Mouse (Mus musculus) ES-Bruce4 (cell line): Measurements from ENCODE around the gene Cd48. TPM values are rescaled to one million over a fixed set of nuclear protein-coding genes. Genes with fewer than 3 reads are reported as not detected.
"Not testable (repeated sequence)": the region's sequence is repeated elsewhere in the genome, so short reads cannot be mapped to it uniquely, and the experiment has no call there.

Experiments
- H3K27ac ChIP-seq: 2 replicates; pipeline ENCODE4 v1.5.1; 2012; ENCODE audit warnings: low read length, inconsistent platforms; ENCODE audit not compliant: insufficient read depth
- H3K27me3 ChIP-seq: 2 replicates; pipeline ENCODE4 v1.6.1; 2012; ENCODE audit warnings: mild to moderate bottlenecking, low read length, inconsistent platforms; ENCODE audit not compliant: control insufficient read depth, poor library complexity, insufficient read depth, severe bottlenecking
- H3K36me3 ChIP-seq: 2 replicates; pipeline ENCODE4 v1.6.1; 2012; ENCODE audit warnings: inconsistent platforms, mild to moderate bottlenecking, low read length, moderate library complexity; ENCODE audit not compliant: control insufficient read depth, poor library complexity, insufficient read depth, severe bottlenecking
- H3K4me1 ChIP-seq: one replicate; pipeline ENCODE4 v1.8.1; 2011; ENCODE audit warnings: low read length; ENCODE audit not compliant: control insufficient read depth, insufficient read depth
- H3K4me3 ChIP-seq: 2 replicates; pipeline ENCODE4 v1.5.1; 2011; ENCODE audit warnings: low read depth, mild to moderate bottlenecking, low read length
- H3K9ac ChIP-seq: 2 replicates; pipeline ENCODE4 v1.6.1; 2012; ENCODE audit warnings: low read depth, mild to moderate bottlenecking, inconsistent platforms; ENCODE audit not compliant: poor library complexity, severe bottlenecking
- H3K9me3 ChIP-seq: replicated peaks from 2 replicates; pipeline ENCODE4 v1.6.1; 2012; ENCODE audit warnings: mild to moderate bottlenecking, low read length, inconsistent platforms; ENCODE audit not compliant: control insufficient read depth, poor library complexity, insufficient read depth, severe bottlenecking
- CTCF ChIP-seq: IDR thresholded peaks from one replicate; pipeline ENCODE4 v1.8.1; 2011; ENCODE audit warnings: low read depth, low read length
- EP300 ChIP-seq: IDR thresholded peaks from 2 replicates; pipeline ENCODE4 v1.6.1; 2011; ENCODE audit warnings: low read depth, low read length; ENCODE audit not compliant: insufficient read depth
- POLR2A ChIP-seq: IDR thresholded peaks from one replicate; pipeline ENCODE4 v1.8.1; 2011; ENCODE audit warnings: low read length; ENCODE audit not compliant: insufficient read depth
- polyA plus RNA-seq: library from polyadenylated mRNA; stranded (reverse); fragments of >200 nt; gene quantifications from 2 replicates; pipeline ENCODE4 v1.2.4, GENCODE M21; 2011; ENCODE audit warnings: low read depth; ENCODE audit not compliant: missing spikeins, insufficient read depth, insufficient read length

Cd48 gene
- polyA plus RNA-seq, 1 experiment = not detected

DNA sequence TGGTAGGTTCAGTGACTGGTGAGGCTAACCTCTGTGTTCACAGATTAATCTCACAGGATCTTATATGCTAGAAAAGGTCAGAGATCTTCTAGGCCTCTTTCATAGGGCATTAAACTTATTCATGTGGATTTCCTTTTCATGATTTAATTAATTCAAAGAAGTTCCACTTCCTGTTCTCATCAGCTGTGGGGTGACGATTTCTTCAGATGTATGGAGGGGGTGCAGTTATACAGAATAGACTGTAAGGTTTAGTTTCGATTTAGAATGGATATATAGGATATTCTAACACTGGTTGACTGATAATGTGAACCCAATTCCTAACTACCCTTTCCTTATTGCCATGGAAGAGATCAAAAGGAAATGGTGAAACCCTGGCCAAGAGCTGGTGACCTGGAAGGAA lies 20.3 kb upstream of the Cd48 start:
- no peaks in the 10 kb centered on the region for H3K36me3 ChIP-seq
- no peaks in the 10 kb centered on the region for H3K4me1 ChIP-seq
- no peak overlapping the region for H3K4me3 ChIP-seq
- no peaks in the 10 kb centered on the region for H3K27me3 ChIP-seq
- H3K9ac ChIP-seq = no peak overlapping the region
- H3K9me3 ChIP-seq = no peaks in the 10 kb centered on the region
- H3K27ac ChIP-seq = no peak overlapping the region
- TF ChIP-seq CTCF = no peak
- TF ChIP-seq EP300 = no peak
- TF ChIP-seq POLR2A = no peak

DNA sequence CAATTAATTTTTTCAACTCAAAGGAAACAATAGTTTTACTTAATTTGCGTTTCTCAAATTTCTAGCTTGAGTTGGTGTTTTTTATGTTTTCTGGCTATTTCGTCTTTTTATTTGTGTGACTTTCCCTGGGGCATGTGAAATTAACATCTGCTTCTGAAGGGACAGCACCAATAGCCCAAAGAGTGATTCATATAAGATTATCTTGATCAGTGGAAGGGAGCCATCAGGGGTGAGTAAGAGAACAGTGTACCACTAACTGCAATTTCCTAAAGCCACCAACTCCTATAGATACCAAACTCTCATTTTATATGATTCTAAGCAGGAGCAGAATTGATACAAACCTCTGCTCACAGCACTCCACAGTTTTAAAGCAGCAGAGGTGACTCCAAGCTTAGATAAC lies 18.1 kb upstream of the Cd48 start:
- H3K36me3 ChIP-seq = no peaks in the 10 kb centered on the region
- H3K27ac ChIP-seq = no peak overlapping the region
- no peak for TF ChIP-seq CTCF
- TF ChIP-seq EP300 = no peak
- no peak for TF ChIP-seq POLR2A
- H3K9ac ChIP-seq = no peak overlapping the region
- peaks cover 3% of the 10 kb centered on the region; the same call in 1 of the 2 replicates for H3K9me3 ChIP-seq
- no peak overlapping the region for H3K4me3 ChIP-seq
- H3K4me1 ChIP-seq = no peaks in the 10 kb centered on the region
- H3K27me3 ChIP-seq = no peaks in the 10 kb centered on the region

DNA sequence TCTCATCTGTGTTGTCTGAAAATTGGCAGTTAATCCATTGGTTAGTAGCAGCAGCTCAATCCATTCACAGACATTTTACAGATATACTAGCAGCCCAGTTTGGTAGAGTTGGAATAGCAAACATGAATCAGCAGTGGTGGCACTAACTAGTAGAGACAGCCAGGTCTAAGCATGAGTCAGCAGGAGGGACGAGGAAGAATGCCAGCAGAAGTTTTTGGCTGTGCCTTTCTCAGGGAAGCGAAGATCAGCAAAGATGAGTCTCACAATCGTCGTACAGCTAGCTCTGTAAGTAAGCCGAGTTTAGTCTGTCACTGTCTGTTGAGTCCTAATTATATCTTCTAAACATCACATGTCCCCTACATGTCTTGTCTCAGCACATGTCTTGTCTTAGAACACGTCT lies 15.5 kb upstream of the Cd48 start:
- TF ChIP-seq POLR2A = no peak
- peaks cover 3% of the 10 kb centered on the region; the same call in 1 of the 2 replicates for H3K9me3 ChIP-seq
- H3K27me3 ChIP-seq = no peaks in the 10 kb centered on the region
- H3K4me1 ChIP-seq = no peaks in the 10 kb centered on the region
- H3K27ac ChIP-seq = no peak overlapping the region
- H3K36me3 ChIP-seq = no peaks in the 10 kb centered on the region
- no peak overlapping the region for H3K4me3 ChIP-seq
- H3K9ac ChIP-seq = no peak overlapping the region

DNA sequence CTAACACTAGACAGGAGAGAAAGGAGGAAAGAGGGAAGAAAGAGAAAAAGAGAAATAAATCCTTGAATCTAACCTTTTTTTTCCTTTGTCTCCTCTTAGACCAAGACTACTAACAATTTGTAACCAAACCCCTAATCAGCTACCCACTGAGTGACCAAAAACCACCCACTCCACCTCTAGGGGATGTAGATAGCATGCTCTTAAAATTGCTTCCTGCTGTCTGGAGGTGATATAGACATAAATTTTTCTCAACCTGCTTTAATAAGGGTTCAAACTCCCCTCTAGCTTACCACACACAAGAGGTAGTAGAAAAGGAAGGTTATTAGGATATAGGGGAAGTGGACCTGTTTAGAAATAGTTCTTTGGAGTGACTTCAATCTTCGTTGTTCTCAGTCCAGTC lies 14.6 kb upstream of the Cd48 start:
- Histone ChIP-seq H3K4me1 (no peaks in the 10 kb centered on the region), H3K27me3 (no peaks in the 10 kb centered on the region), H3K4me3 (no peak overlapping the region), H3K36me3 (no peaks in the 10 kb centered on the region), H3K9ac (no peak overlapping the region), H3K9me3 (peaks cover 3% of the 10 kb centered on the region; the same call in 1 of the 2 replicates), H3K27ac (no peak overlapping the region)
- no peak for TF ChIP-seq CTCF
- TF ChIP-seq EP300 = no peak
- TF ChIP-seq POLR2A = no peak

DNA sequence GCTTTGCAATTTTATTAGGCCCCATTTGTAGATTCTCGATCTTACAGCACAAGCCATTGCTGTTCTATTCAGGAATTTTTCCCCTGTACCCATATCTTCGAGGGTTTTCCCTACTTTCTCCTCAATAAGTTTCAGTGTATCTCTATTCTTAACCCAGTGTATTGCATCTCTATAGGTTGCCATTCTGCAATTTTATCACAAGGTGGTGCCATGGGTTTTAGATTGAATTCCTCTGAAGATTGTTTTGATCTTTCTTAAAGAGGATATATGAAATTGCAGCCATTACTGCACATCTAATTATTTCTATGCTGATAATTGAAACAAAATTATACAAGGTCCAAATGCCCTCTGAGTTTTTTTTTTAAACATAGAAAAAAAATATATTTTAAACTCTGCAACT lies 9.4 kb upstream of the Cd48 start:
- H3K36me3 ChIP-seq, H3K27ac ChIP-seq, H3K9ac ChIP-seq, H3K27me3 ChIP-seq, H3K9me3 ChIP-seq, H3K4me1 ChIP-seq, H3K4me3 ChIP-seq: not testable (repeated sequence)

DNA sequence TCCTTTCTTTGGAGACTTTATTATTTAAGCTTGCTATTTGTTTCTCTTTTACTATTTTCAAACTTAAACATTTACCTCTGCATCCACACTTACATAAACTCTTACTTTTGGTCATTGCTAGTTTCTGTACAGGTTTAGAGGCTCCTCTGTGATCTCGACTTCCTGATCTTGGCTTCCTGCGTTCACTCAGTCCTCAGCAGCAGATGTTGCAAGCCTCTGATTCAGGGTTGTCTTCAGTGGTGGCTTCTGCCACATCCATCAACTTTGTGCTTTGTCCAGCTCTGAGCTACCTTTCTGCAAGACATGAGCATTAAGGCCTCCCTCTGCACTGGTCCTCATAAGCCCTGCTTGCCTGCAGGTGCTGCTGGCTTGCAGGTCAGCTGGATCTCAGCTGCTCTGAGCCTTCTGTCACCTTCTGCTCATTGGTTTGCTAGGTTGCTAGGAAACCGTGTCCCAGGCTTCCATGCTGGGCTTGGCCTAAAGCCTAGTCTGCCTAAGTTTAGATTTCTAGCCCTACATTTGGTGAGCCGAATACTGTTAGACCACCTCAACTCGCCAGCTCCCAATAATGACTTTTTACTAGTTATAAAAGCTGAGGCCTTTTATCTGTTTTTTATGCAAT lies 8.8 kb upstream of the Cd48 start:
- H3K4me3 ChIP-seq = no peak overlapping the region
- no peaks in the 10 kb centered on the region for H3K9me3 ChIP-seq
- no peak for TF ChIP-seq POLR2A
- TF ChIP-seq CTCF = no peak
- TF ChIP-seq EP300 = no peak
- H3K27ac ChIP-seq = no peak overlapping the region
- no peak overlapping the region for H3K9ac ChIP-seq
- peaks cover 2% of the 10 kb centered on the region for H3K4me1 ChIP-seq
- no peaks in the 10 kb centered on the region for H3K36me3 ChIP-seq
- H3K27me3 ChIP-seq = no peaks in the 10 kb centered on the region
